Mouse (Mus musculus): Measurements from ENCODE around the gene Rbbp7.
A peak's percentile ranks its signal among the peaks of the same experiment; 100 is the strongest.
"Not testable (repeated sequence)": the region's sequence is repeated elsewhere in the genome, so short reads cannot be mapped to it uniquely, and the experiment has no call there.

The Rbbp7 gene

GRCm38 (mm10) chrX:162760115-162760942 is at the start of gene Rbbp7:
Gene Rbbp7, plus strand, starts transcription at chrX:162760402.
- DNase-seq (ENCODE audit: low spot score in 2 of 2), result peak; percentile 76 to 92

- peak; percentile 21 to 37 for DNase-seq (ENCODE audit: low spot score in 2 of 2)
Observed at GRCm38 (mm10) chrX:162717837-162718236, 42.4 kb upstream of the Rbbp7 start.

GRCm38 (mm10) chrX:162719615-162720014 is 40.6 kb upstream of the Rbbp7 start:
- peak in 1 of 2 experiments; percentile 9 for DNase-seq (ENCODE audit: low spot score in 2 of 2)

GRCm38 (mm10) chrX:162727367-162727777 is 32.8 kb upstream of the Rbbp7 start:
- DNase-seq (ENCODE audit: low spot score in 2 of 2), result peak in 1 of 2 experiments; percentile 20

- DNase-seq (ENCODE audit: low spot score in 2 of 2), result no peak
Observed at GRCm38 (mm10) chrX:162727795-162728194, 32.4 kb upstream of the Rbbp7 start.

- no peak for DNase-seq (ENCODE audit: low spot score in 2 of 2)
Observed at GRCm38 (mm10) chrX:162728228-162728627, 32.0 kb upstream of the Rbbp7 start.

GRCm38 (mm10) chrX:162730031-162730430 is 30.2 kb upstream of the Rbbp7 start:
- DNase-seq (ENCODE audit: low spot score in 2 of 2), result no peak

GRCm38 (mm10) chrX:162734997-162735929 is 24.9 kb upstream of the Rbbp7 start:
- peak; percentile 51 to 69 for DNase-seq (ENCODE audit: low spot score in 2 of 2)

- peak in 1 of 2 experiments; percentile 12 for DNase-seq (ENCODE audit: low spot score in 2 of 2)
Observed at GRCm38 (mm10) chrX:162736140-162736659, 24.0 kb upstream of the Rbbp7 start.

- DNase-seq (ENCODE audit: low spot score in 2 of 2), result peak in 1 of 2 experiments; percentile 16
Observed at GRCm38 (mm10) chrX:162748696-162749420, 11.3 kb upstream of the Rbbp7 start.

GRCm38 (mm10) chrX:162752418-162752817 is 7.8 kb upstream of the Rbbp7 start:
- no peak for DNase-seq (ENCODE audit: low spot score in 2 of 2)

GRCm38 (mm10) chrX:162754314-162754713 is 5.9 kb upstream of the Rbbp7 start:
- no peak for DNase-seq (ENCODE audit: low spot score in 2 of 2)

GRCm38 (mm10) chrX:162756058-162756457 is 4.1 kb upstream of the Rbbp7 start:
- no peak for DNase-seq (ENCODE audit: low spot score in 2 of 2)

GRCm38 (mm10) chrX:162759251-162760114 is 719 bp upstream of the Rbbp7 start:
- peak in 1 of 2 experiments; percentile 17 for DNase-seq (ENCODE audit: low spot score in 2 of 2)

GRCm38 (mm10) chrX:162760958-162761515 is 835 bp downstream of the Rbbp7 start:
- DNase-seq (ENCODE audit: low spot score in 2 of 2), result peak in 1 of 2 experiments; percentile 6

GRCm38 (mm10) chrX:162761716-162762395 is 1.7 kb downstream of the Rbbp7 start:
- DNase-seq (ENCODE audit: low spot score in 2 of 2), result no peak

- DNase-seq (ENCODE audit: low spot score in 2 of 2), result no peak
Observed at GRCm38 (mm10) chrX:162770726-162771125, 10.5 kb downstream of the Rbbp7 start.

GRCm38 (mm10) chrX:162788372-162788771 is 28.2 kb downstream of the Rbbp7 start:
- DNase-seq (ENCODE audit: low spot score in 2 of 2), result no peak

GRCm38 (mm10) chrX:162791392-162791791 is 31.2 kb downstream of the Rbbp7 start:
- DNase-seq (ENCODE audit: low spot score in 2 of 2), result not testable (repeated sequence)

All from urinary bladder, postnatal 36 days (tissue).